Mouse (Mus musculus): ENCODE data around the gene Nsdhl. TPM values are rescaled to one million over a fixed set of nuclear protein-coding genes. Genes with fewer than 3 reads are reported as not detected.

Nsdhl gene
- total RNA-seq (2021), result 10 to 100 TPM; 34.6 to 43.2 TPM
- long read RNA-seq, experiment 1, transcript Nsdhl-201 (8 exons, 2,168 nt), result major isoform, 20 of 20 reads
- long read RNA-seq, experiment 1, partial matches to known transcripts, result 0 of 20 reads
- long read RNA-seq, experiment 1, other reads (novel, unspliced or antisense), result 0 of 20 reads
- long read RNA-seq, experiment 2, transcript Nsdhl-201 (8 exons, 2,168 nt), result major isoform, 36 of 40 reads
- long read RNA-seq, experiment 2, partial matches to known transcripts, result 1 of 40 reads
- long read RNA-seq, experiment 2, other reads (novel, unspliced or antisense), result 3 of 40 reads

DNA sequence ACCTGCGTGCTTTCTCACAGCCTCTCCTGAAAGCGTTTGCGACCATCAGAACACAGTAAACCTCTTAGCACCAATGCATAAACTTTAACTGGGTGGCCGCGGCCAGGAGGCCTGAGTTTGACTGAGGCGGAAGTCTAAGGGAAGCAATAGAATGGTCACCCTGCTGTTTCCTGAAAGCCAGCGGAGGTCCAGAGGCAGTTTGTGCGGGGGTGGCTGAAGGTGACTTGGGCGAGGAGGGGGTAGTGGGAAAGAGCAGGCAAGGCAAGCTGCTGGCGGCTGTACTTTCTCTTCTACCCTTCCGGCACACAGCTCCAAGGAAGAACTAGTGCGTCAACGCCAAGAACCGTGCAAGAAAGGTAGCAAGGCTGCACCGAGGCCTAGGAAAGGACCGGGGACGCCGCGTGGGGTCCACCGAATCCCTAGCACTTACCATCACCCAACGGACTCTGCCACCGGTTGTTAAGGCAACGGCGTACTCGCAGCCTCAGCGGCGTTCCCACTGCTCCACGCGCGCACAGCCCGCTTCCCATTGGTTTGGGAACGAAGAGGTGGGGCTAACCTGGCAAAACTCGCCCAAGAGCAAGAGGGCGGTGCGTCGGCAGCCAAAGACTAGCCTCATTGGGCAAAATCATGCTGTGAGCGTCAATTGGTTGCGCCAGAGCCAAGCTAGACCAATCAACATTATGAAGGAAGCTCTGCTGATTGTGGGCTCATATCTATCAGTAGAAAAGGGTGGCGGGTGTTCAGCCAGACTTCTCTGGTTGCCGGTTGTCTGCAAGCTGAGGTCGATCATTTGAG, at the start of gene Nsdhl, which contains the start of gene Cetn2:
TSS of gene Nsdhl (plus strand) at position 674 of the 798 bp plus-strand sequence.
TSS of gene Cetn2 (minus strand) at position 528 of the 798 bp plus-strand sequence.
- peak; percentile 80 to 94 for DNase-seq (ENCODE audit: low spot score in 2 of 2)

DNA sequence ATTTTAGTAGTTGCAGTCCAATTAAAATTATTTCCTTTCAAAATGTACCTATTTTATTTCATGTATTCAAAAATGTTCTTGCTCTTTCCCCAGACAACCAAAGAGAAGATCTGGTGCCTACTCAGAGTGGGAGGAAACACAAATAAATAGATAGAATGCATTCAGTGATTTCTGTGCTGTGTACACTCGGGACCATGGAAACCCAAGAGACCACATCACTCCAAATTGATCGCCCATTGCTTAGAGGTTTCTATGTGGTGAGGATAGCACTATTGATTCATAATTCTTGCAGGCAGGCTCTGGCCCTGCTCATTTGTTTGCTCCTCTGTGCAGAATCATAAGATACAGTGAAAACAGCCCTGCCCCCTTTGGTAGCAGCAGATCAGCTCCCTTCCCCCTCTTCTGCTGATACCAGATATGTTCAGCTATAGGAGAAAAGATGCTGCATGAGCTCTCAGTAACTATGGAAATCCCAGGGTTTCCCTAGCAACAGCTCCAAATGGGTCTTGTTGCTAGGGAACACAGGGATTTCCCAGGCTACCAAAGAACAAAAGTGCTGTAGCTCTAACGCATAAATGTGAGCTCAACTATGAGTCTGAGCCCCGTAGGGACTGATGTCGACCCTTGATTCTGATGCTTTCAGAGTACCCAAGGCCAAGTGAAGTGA, 22.8 kb upstream of the Nsdhl start:
- DNase-seq (ENCODE audit: low spot score in 2 of 2), result peak; percentile 13 to 55

- no peak for DNase-seq (ENCODE audit: low spot score in 2 of 2)
Observed at GRCm38 (mm10) chrX:72896055-72896437, 22.3 kb upstream of the Nsdhl start.

GRCm38 (mm10) chrX:72902530-72902929, 15.8 kb upstream of the Nsdhl start:
- DNase-seq (ENCODE audit: low spot score in 2 of 2), result no peak

DNA sequence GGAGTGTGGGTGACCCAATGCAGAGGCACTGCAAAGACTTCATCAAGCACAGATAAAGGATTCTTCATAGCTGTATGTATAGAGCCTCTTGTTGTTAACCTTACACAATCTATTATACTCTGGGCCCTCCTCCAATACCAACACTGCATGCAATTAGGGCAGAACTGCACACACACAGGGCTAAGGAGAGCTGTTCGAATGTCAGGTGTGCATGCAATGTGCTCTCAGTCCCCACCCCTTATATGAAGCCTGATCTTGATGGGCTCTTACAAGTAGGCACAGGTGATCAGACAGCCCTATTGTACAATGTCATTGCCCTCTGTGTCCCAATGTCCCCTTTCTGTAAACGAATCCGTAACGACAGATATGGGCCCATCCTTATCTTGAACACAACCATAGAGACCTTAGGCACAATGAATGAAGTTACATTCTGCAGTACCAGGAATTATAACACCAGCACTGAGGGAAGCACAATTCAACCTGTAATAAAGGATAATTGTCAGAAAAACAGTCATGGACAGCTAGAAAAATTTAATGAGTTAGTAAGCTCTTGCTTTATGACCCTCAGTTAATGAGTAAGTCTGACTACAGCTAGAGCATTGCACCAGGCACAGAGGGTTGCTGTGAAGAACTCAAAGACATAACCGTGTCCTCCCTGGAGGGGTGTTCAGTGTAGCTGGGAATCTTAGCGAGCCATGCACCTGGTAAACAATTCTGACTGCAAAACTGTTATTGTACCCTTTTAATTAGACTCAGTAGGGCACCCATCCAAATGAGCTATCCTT, 10.5 kb upstream of the Nsdhl start:
- no peak for DNase-seq (ENCODE audit: low spot score in 2 of 2)

- DNase-seq (ENCODE audit: low spot score in 2 of 2), result peak in 1 of 2 experiments; percentile 46
Observed at GRCm38 (mm10) chrX:72908404-72908741, 10.0 kb upstream of the Nsdhl start.

DNA sequence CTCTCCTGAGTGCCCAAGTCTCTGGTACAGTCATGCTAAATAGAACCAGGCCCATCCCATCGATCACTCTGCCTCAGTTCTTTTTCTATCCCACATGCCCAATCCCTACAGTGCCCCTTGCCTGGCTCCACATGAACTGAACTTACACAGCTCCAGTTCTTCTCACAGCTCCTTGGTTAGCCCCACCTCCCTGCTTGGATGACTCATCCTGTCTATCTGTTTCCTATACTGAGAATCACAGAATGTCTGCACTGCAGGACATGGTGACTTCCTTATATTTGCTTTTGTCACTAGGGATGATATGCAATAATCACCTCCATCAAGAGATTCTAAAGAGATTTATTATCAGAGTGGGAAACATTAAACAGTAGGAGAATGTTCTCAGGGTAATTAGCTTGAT, 6.7 kb upstream of the Nsdhl start:
- no peak for DNase-seq (ENCODE audit: low spot score in 2 of 2)

- peak; percentile 5 to 8 for DNase-seq (ENCODE audit: low spot score in 2 of 2)
Observed at GRCm38 (mm10) chrX:72918682-72919059, 314 bp downstream of the Nsdhl start.

GRCm38 (mm10) chrX:72921391-72921790, 3.0 kb downstream of the Nsdhl start:
- DNase-seq (ENCODE audit: low spot score in 2 of 2), result no peak

- DNase-seq (ENCODE audit: low spot score in 2 of 2), result no peak
Observed at GRCm38 (mm10) chrX:72953464-72953863, 35.1 kb downstream of the Nsdhl start.

DNA sequence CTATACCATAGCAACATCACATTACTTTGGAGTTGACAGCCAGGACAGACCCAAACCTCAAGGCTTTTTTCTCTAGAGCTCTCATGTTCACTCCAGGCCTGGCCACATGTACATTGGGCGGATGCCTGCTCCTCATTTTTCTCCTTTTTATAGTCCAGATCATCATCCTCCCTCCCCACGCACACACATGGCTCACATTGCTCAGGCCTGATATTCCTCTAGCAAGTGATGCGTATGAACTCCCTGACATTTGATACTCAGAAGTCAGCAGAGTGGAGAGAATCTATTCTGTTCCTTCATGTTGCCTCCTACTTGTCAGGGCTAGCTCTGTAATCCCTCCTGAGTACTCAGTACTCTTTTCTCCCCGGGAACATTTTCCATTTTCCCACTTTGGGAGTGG, 38.1 kb downstream of the Nsdhl start:
- no peak for DNase-seq (ENCODE audit: low spot score in 2 of 2)

GRCm38 (mm10) chrX:72960431-72960830, 42.1 kb downstream of the Nsdhl start:
- peak in 1 of 2 experiments; percentile 14 for DNase-seq (ENCODE audit: low spot score in 2 of 2)

- DNase-seq (ENCODE audit: low spot score in 2 of 2), result no peak
Observed at GRCm38 (mm10) chrX:72961511-72961910, 43.2 kb downstream of the Nsdhl start.

- no peak for DNase-seq (ENCODE audit: low spot score in 2 of 2)
Observed at GRCm38 (mm10) chrX:72962743-72963142, 44.4 kb downstream of the Nsdhl start.

DNA sequence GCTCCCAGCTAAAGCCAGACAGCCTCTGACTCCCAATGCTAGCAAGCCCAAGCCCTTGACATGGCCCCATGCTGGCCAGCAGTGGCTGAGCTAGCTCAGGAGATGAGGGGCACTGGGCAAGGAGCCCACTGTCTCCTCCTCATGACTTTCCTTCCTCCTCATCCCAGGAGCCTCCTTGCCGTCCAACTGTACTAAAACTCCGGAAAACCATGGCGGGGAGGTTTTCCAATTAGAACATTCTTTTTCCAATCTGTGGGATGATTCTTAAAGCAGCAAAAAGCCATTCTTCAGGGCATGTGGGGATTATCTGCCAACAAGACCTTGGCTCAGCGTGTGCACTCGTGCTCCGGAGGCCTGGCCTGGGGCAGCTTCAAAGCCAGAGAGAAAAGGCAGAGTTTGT, 64.5 kb downstream of the Nsdhl start:
- DNase-seq (ENCODE audit: low spot score in 2 of 2), result no peak

DNA sequence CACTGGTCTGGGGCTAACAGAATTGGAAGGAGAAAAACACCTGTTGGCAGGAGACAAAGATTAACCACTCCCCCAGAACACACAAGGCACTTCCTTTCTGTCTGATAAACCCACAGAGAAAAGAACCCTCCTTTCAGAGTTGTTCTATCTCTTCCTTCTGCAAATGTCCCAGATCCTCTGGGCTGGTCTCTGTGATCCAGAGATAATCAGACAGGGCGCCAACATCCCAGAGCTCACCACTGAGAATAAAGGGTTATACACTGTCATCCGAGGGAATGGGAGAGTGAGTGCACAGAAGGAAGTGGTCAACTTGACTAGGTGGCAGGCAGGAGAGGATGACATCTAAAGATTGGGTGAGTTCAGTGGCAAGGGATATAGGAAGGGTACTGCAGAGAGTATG, 67.2 kb downstream of the Nsdhl start:
- no peak for DNase-seq (ENCODE audit: low spot score in 2 of 2)

- DNase-seq (ENCODE audit: low spot score in 2 of 2), result no peak
Observed at GRCm38 (mm10) chrX:72986841-72987519, 68.6 kb downstream of the Nsdhl start, which contains the start of gene Zfp185. TSS of gene Zfp185 (plus strand) at chrX:72987339.

DNA sequence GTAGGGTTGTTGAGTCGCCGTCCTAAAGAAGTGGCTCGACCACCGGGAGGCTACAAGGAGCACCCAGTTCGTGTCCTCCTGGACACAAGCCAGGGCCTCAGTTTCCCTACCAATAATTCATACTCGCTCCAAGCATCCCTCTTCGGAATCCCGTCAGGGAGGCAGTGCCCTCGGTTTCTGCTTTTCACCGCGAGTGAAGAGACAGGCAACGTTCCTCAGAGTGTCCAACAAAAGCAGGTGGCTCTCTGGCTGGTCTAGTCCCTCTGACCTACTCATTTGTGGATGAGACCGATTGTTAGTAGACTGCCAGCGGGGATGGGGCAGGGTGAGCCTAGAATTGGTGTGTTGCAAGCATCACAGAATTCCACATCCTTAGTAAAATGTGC, 69.2 kb downstream of the Nsdhl start:
- DNase-seq (ENCODE audit: low spot score in 2 of 2), result no peak

GRCm38 (mm10) chrX:72988431-72988830, 70.1 kb downstream of the Nsdhl start:
- no peak for DNase-seq (ENCODE audit: low spot score in 2 of 2)

DNA sequence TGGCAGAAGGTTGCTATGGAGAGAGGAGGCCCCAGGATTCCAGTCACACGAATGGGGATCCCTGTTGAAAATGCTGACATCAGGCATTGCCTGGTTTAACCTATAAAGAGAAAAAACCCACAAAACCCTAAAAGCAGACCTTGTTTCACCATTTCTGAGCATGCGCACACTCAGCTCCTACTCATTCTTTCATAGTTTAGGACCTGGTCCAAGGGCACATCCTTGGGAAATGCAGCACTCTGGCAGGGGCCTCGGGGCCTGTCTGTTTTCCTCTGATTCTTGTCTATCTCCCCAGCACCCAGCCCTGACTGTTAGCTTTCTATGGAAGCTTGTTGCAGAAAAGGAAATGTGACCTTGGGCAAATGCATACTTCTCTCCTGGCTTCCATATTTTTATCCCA, 72.2 kb downstream of the Nsdhl start:
- DNase-seq (ENCODE audit: low spot score in 2 of 2), result no peak

Measured in layer of hippocampus, postnatal 14 days (tissue).